Mouse (Mus musculus) neural tube, embryonic 13.5 days (tissue): Measurements from ENCODE around the gene Ahnak. TPM values are rescaled to one million over a fixed set of nuclear protein-coding genes. Genes with fewer than 3 reads are reported as not detected.
A peak's percentile ranks its signal among the peaks of the same experiment; 100 is the strongest.
"Not testable (repeated sequence)": the region's sequence is repeated elsewhere in the genome, so short reads cannot be mapped to it uniquely, and the experiment has no call there.

Experiments used
- ATAC-seq: fragments of 200-750 bp; cut with Nextera tagmentation; 2 replicates; pipeline ENCODE4 v1.8.0; 2017; ENCODE audit warnings: low read depth, mild to moderate bottlenecking, moderate TSS enrichment, moderate library complexity
- H3K27ac ChIP-seq: fragments of 300-500 bp; sonication (generic); replicated peaks from 2 replicates; pipeline ENCODE4 v1.5.1; 2015; ENCODE audit warnings: moderate library complexity, mild to moderate bottlenecking, inconsistent platforms
- H3K27me3 ChIP-seq: fragments of 300-500 bp; sonication (generic); 2 replicates; pipeline ENCODE4 v1.6.1; 2015; ENCODE audit warnings: mild to moderate bottlenecking, inconsistent platforms
- H3K36me3 ChIP-seq: fragments of 300-500 bp; sonication (generic); 2 replicates; pipeline ENCODE4 v1.6.1; 2015; ENCODE audit warnings: mild to moderate bottlenecking, inconsistent platforms
- H3K4me1 ChIP-seq: fragments of 300-500 bp; sonication (generic); replicated peaks from 2 replicates; pipeline ENCODE4 v1.6.1; 2015; ENCODE audit warnings: inconsistent platforms
- H3K4me2 ChIP-seq: fragments of 300-500 bp; sonication (generic); 2 replicates; pipeline ENCODE4 v1.6.1; 2015; ENCODE audit warnings: inconsistent platforms, mild to moderate bottlenecking, moderate library complexity
- H3K4me3 ChIP-seq: fragments of 300-500 bp; sonication (generic); 2 replicates; pipeline ENCODE4 v1.5.1; 2015; ENCODE audit warnings: mild to moderate bottlenecking, inconsistent platforms
- H3K9ac ChIP-seq: fragments of 300-500 bp; sonication (generic); 2 replicates; pipeline ENCODE4 v1.6.1; 2015; ENCODE audit warnings: moderate library complexity, mild to moderate bottlenecking, inconsistent platforms
- H3K9me3 ChIP-seq: fragments of 300-500 bp; sonication (generic); 2 replicates; pipeline ENCODE4 v1.6.1; 2016; ENCODE audit warnings: inconsistent platforms
- WGBS: fragments of 180-500 bp; shearing (Covaris S2); methylation state at CpG from one replicate; pipeline ENCODE4 v1.1.7; 2015; 5-methylcytosine and 5-hydroxymethylcytosine counted together
- polyA plus RNA-seq: library from polyadenylated mRNA; unstranded; fragments of >200 nt; fragmentation: Nextera tagmentation; extraction: Ambion mirVana; gene quantifications from 2 replicates; pipeline ENCODE4 v1.2.1, GENCODE M21; 2015

The Ahnak gene
- polyA plus RNA-seq, 1 experiment from 2014 or later, result 4.9 TPM

DNA sequence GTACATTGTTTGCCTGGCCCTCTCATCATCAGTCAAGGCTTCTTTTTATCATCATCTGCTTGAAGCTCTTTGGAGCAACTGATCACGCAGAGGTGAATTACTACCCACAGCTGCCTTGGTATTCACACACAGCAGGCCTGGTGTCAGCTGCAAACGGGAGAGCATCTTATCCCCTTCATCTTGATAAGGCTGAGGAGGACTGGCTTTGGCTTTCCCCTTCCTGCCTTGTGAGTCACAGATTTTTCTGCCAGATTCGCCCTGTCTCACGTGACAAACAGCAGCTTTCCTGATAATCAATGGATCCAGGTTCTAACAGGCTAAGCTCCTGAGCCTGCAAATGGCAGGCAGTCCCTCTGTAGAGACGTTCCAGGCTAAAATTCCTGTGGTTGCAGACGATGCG, 90.8 kb downstream of the Ahnak start:
- H3K4me3 ChIP-seq, result no peak overlapping the region
- no peaks in the 10 kb centered on the region for H3K9me3 ChIP-seq
- no peak overlapping the region for H3K4me2 ChIP-seq
- no peak for ATAC-seq
- no peaks in the 10 kb centered on the region for H3K36me3 ChIP-seq
- H3K4me1 ChIP-seq, result peaks cover 18% of the 10 kb centered on the region
- H3K27me3 ChIP-seq, result no peaks in the 10 kb centered on the region
- peak overlapping the region; percentile 47; the same call in 1 of the 2 replicates for H3K9ac ChIP-seq
- WGBS, result 38% methylated on average over 7 of the region's 7 CpGs
- H3K27ac ChIP-seq, result no peak overlapping the region

DNA sequence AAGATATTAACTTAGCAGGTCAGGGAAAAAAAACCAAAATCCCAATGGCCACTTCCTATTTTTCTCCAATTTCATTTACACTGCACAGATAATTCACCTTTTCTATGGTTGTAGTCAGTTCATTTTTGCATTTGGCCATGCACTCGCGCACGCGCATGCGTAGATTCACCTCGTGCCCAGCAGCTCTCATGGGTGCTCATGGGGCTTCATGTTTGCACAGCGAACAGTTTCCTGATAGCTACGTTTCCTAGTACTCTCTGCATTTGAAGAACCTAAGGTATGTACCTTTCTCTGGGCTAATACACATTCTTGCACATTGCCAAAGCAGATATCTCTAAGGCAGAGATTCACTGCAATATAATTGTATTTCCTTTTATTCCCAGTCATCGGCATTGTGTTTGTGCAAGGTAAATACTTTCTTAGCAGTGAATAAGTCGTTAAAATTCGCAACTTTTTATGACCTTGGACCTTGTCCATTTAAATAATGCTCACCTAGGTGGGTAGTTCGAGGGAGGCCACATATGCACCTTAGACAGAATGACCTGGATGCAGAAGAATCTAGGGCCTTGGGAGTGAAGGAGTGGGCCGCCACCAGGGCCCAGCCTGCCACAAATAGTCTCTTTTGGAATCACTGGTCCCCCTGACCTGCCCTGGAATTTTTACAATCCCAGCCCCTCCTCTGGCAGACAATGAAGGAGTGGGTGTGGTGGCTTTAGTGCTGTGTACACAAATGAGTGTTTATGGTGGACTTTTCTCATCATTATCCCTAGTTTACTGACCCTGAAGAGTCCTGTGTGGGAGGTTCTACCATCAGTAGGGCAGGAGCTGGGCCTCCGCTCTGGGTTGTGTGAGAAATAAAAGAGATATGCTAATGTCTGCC, 92.5 kb downstream of the Ahnak start:
- H3K4me1 ChIP-seq, result peaks cover 18% of the 10 kb centered on the region
- no peaks in the 10 kb centered on the region for H3K36me3 ChIP-seq
- no peaks in the 10 kb centered on the region for H3K9me3 ChIP-seq
- no peak overlapping the region for H3K4me3 ChIP-seq
- H3K27ac ChIP-seq, result no peak overlapping the region
- ATAC-seq, result peak; percentile 59; the same call in 1 of the 2 replicates
- no peaks in the 10 kb centered on the region for H3K27me3 ChIP-seq
- peak overlapping the region; percentile 38; the same call in 1 of the 2 replicates for H3K4me2 ChIP-seq
- 71% methylated on average over 14 of the region's 14 CpGs for WGBS
- no peak overlapping the region for H3K9ac ChIP-seq

GRCm38 (mm10) chr19:9082191-9083009, 93.3 kb downstream of the Ahnak start:
- ATAC-seq, result peak; percentile 94
- H3K9ac ChIP-seq, result peak overlapping the region; percentile 53

DNA sequence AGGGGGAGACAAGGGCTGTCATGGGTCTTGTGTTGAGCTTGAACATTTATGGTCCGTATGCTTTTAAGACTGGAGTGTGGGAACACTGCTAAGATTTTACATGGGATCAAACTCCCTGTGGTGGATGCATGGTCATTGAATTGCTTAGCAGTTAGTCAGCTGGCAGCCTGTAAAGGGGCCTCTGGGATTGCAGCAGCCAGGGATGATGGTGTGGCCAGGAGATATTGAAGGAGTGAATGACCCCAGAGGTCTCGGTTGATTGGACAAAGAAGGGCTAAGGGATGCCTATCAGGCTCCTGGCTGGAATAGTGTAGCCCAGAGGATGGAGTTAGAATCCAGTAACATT, 93.9 kb downstream of the Ahnak start:
- H3K4me1 ChIP-seq, result peaks cover 18% of the 10 kb centered on the region
- peak overlapping the region; percentile 53 for H3K9ac ChIP-seq
- no peaks in the 10 kb centered on the region for H3K9me3 ChIP-seq
- WGBS, result 74% methylated on average over 2 of the region's 2 CpGs
- no peak overlapping the region for H3K27ac ChIP-seq
- H3K27me3 ChIP-seq, result no peaks in the 10 kb centered on the region
- H3K36me3 ChIP-seq, result no peaks in the 10 kb centered on the region
- H3K4me3 ChIP-seq, result no peak overlapping the region
- ATAC-seq, result peak; percentile 48; the same call in 1 of the 2 replicates
- H3K4me2 ChIP-seq, result peak overlapping the region; percentile 38; the same call in 1 of the 2 replicates

More at GRCm38 (mm10) chr19:9082191-9083009, 93.3 kb downstream of the Ahnak start:
- no peak overlapping the region for H3K27ac ChIP-seq
- H3K4me1 ChIP-seq, result peaks cover 18% of the 10 kb centered on the region
- no peaks in the 10 kb centered on the region for H3K36me3 ChIP-seq
- 10% methylated on average over 23 of the region's 23 CpGs for WGBS
- no peaks in the 10 kb centered on the region for H3K27me3 ChIP-seq
- H3K4me3 ChIP-seq, result peak overlapping the region; percentile 4
- H3K9me3 ChIP-seq, result no peaks in the 10 kb centered on the region
- H3K4me2 ChIP-seq, result peak overlapping the region; percentile 38

GRCm38 (mm10) chr19:9083892-9084291, 94.8 kb downstream of the Ahnak start:
- H3K4me1 ChIP-seq, result peaks cover 18% of the 10 kb centered on the region
- H3K36me3 ChIP-seq, H3K27me3 ChIP-seq, H3K4me2 ChIP-seq, H3K9ac ChIP-seq, ATAC-seq, H3K4me3 ChIP-seq, H3K27ac ChIP-seq, H3K9me3 ChIP-seq: not testable (repeated sequence)
- 72% methylated on average over 2 of the region's 2 CpGs for whole genome bisulfite sequencing

- Histone ChIP-seq H3K4me3 (no peak within 1 kb of the TSS), H3K36me3 (no peaks in the 10 kb centered on the region), H3K9me3 (no peaks in the 10 kb centered on the region), H3K4me1 (0 out of 2 replicates have a peak, but pooled peaks cover 2% of the 10 kb centered on the region), H3K27ac (no peak within 1 kb of the TSS), H3K4me2 (no peak within 1 kb of the TSS), H3K9ac (no peak within 1 kb of the TSS), H3K27me3 (no peaks in the 10 kb centered on the region)
- no peak for ATAC-seq
- WGBS, result 86% methylated on average over 4 of the region's 4 CpGs
Measured at GRCm38 (mm10) chr19:9087821-9088220, 98.7 kb downstream of the Ahnak start, which contains the start of gene Scgb1a1. Gene Scgb1a1, minus strand, starts transcription at chr19:9087958.

DNA sequence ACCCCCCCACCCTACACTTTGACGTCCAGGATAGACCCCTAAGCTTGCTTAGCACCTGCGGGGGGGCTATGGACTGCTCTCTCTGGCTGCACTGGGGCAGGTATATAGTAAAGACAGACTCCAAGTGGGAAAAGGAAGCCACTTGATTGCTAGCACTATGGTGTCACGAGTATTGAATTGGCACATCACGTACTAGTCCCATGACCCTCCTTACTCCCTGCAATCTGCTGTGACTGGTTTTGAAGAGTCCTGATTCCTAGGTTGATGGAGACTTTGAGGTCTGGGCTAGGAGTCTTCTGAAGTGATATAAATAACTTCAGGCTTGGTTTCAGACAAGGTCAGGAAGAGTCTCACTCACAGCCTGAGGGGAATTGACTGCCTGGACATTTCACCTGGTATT, 101.1 kb downstream of the Ahnak start:
- no peak overlapping the region for H3K27ac ChIP-seq
- H3K9me3 ChIP-seq, result no peaks in the 10 kb centered on the region
- H3K4me3 ChIP-seq, result no peak overlapping the region
- H3K36me3 ChIP-seq, result no peaks in the 10 kb centered on the region
- H3K27me3 ChIP-seq, result no peaks in the 10 kb centered on the region
- no peak overlapping the region for H3K4me2 ChIP-seq
- no peak for ATAC-seq
- no peak overlapping the region for H3K9ac ChIP-seq
- WGBS, result 75% methylated on average over 4 of the region's 4 CpGs
- no peaks in the 10 kb centered on the region for H3K4me1 ChIP-seq

GRCm38 (mm10) chr19:9090709-9091108, 101.6 kb downstream of the Ahnak start:
- no peaks in the 10 kb centered on the region for H3K4me1 ChIP-seq
- H3K9ac ChIP-seq, result no peak overlapping the region
- no peak for ATAC-seq
- H3K9me3 ChIP-seq, result no peaks in the 10 kb centered on the region
- no peak overlapping the region for H3K4me3 ChIP-seq
- H3K27ac ChIP-seq, result no peak overlapping the region
- no peaks in the 10 kb centered on the region for H3K36me3 ChIP-seq
- H3K27me3 ChIP-seq, result no peaks in the 10 kb centered on the region
- 60% methylated on average over 2 of the region's 2 CpGs for WGBS
- H3K4me2 ChIP-seq, result no peak overlapping the region

GRCm38 (mm10) chr19:9095111-9095510, 106.0 kb downstream of the Ahnak start:
- no peaks in the 10 kb centered on the region for H3K36me3 ChIP-seq
- no peaks in the 10 kb centered on the region for H3K4me1 ChIP-seq
- H3K27ac ChIP-seq, result no peak overlapping the region
- H3K27me3 ChIP-seq, result no peaks in the 10 kb centered on the region
- H3K9me3 ChIP-seq, result no peaks in the 10 kb centered on the region
- ATAC-seq, result no peak
- H3K4me3 ChIP-seq, result no peak overlapping the region
- H3K4me2 ChIP-seq, result no peak overlapping the region
- WGBS, result 76% methylated on average over 5 of the region's 5 CpGs
- no peak overlapping the region for H3K9ac ChIP-seq

DNA sequence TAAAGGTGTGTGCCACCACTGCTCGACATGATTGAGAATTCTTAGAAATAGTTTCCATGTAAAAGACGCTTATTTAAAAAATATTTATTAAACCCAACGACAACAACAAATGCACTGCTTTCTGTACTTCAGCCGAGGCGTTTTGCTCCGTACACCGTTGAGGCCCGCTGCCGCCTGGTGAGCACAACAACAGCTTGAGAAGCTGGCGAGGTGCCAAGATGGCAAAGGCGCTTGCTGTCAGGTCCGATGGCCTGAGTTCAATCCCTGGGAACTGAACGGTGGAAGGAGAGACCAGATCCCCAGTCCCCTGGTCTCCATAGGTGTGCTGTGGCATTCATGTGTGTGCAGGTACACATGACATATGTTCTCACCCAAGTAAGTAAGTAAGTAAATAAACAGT, 108.4 kb downstream of the Ahnak start:
- H3K9me3 ChIP-seq, result no peaks in the 10 kb centered on the region
- no peak overlapping the region for H3K9ac ChIP-seq
- H3K4me1 ChIP-seq, result no peaks in the 10 kb centered on the region

DNA sequence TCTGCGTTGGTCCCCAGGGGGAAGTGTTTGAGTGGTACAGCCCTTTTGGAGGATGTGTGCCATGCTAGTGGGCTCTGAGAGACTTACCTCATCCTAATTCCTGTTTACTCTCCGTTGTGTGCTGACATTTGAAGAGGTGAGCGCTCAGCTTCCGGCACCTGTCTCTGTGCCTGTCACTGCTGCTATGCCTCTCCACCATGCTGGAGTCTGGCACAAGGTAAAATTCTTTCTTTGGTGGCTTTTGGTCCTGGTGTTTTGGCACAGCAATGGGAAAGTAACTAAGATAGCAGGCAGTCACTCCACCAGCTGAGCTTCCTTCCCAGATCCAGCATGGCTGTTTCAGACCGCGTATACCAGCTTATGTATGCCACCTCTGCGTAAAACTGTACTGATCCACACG, 110.7 kb downstream of the Ahnak start:
- WGBS, result 88% methylated on average over 8 of the region's 8 CpGs
- Histone ChIP-seq H3K4me1 (no peaks in the 10 kb centered on the region), H3K4me2 (no peak overlapping the region), H3K27me3 (no peaks in the 10 kb centered on the region), H3K4me3 (no peak overlapping the region), H3K36me3 (no peaks in the 10 kb centered on the region), H3K9me3 (no peaks in the 10 kb centered on the region), H3K9ac (no peak overlapping the region), H3K27ac (no peak overlapping the region)
- no peak for ATAC-seq

More for the DNA sequence above, 108.4 kb downstream of the Ahnak start:
- WGBS, result 75% methylated on average over 13 of the region's 13 CpGs
- Histone ChIP-seq H3K27me3 (no peaks in the 10 kb centered on the region), H3K36me3 (no peaks in the 10 kb centered on the region), H3K4me3 (no peak overlapping the region), H3K4me2 (no peak overlapping the region), H3K27ac (no peak overlapping the region)
- no peak for ATAC-seq
